Mouse (Mus musculus): ENCODE data around the gene Lrig1. TPM values are rescaled to one million over a fixed set of nuclear protein-coding genes. Genes with fewer than 3 reads are reported as not detected.
A peak's percentile ranks its signal among the peaks of the same experiment; 100 is the strongest.

The Lrig1 gene
- polyA plus RNA-seq, 1 experiment from 2014 or later: 13.4 TPM

- DNase-seq (ENCODE audit: low spot score): no peak
- WGBS: 55% methylated on average over 10 of the region's 10 CpGs
- H3K4me1 ChIP-seq: peaks cover 97% of the 10 kb centered on the region
- no peaks in the 10 kb centered on the region for H3K36me3 ChIP-seq
- H3K4me3 ChIP-seq: peak overlapping the region; percentile 97; the same call in 1 of the 2 replicates
- no peaks in the 10 kb centered on the region for H3K9me3 ChIP-seq (replicated peaks)
- no peaks in the 10 kb centered on the region for H3K27me3 ChIP-seq (ENCODE audit: low read depth, poor library complexity, severe bottlenecking)
- no peak overlapping the region for H3K27ac ChIP-seq (replicated peaks)
Measured at GRCm38 (mm10) chr6:94696182-94697080, 3.5 kb downstream of the Lrig1 start.

GRCm38 (mm10) chr6:94695121-94695930 lies 4.6 kb downstream of the Lrig1 start:
- no peaks in the 10 kb centered on the region for H3K9me3 ChIP-seq (replicated peaks)
- peaks cover 98% of the 10 kb centered on the region for H3K4me1 ChIP-seq
- H3K4me3 ChIP-seq: peak overlapping the region; percentile 20; the same call in 1 of the 2 replicates
- 0 out of 2 replicates have a peak overlapping the region, but pooled peaks have one; percentile 42 for H3K27ac ChIP-seq (replicated peaks)
- no peak for DNase-seq (ENCODE audit: low spot score)
- H3K27me3 ChIP-seq (ENCODE audit: low read depth, poor library complexity, severe bottlenecking): no peaks in the 10 kb centered on the region
- WGBS: 52% methylated on average over 9 of the region's 9 CpGs
- no peaks in the 10 kb centered on the region for H3K36me3 ChIP-seq

GRCm38 (mm10) chr6:94694481-94694880 lies 5.5 kb downstream of the Lrig1 start:
- no peaks in the 10 kb centered on the region for H3K27me3 ChIP-seq (ENCODE audit: low read depth, poor library complexity, severe bottlenecking)
- H3K9me3 ChIP-seq (replicated peaks): no peaks in the 10 kb centered on the region
- DNase-seq (ENCODE audit: low spot score): no peak
- H3K4me3 ChIP-seq: no peak overlapping the region
- H3K4me1 ChIP-seq: peaks cover 100% of the 10 kb centered on the region
- no peaks in the 10 kb centered on the region for H3K36me3 ChIP-seq
- no peak overlapping the region for H3K27ac ChIP-seq (replicated peaks)
- WGBS: 13% methylated on average over 1 of the region's 1 CpGs

GRCm38 (mm10) chr6:94693091-94693490 lies 6.9 kb downstream of the Lrig1 start:
- 81% methylated on average over 9 of the region's 9 CpGs for WGBS
- H3K4me1 ChIP-seq: peaks cover 100% of the 10 kb centered on the region

GRCm38 (mm10) chr6:94692003-94692402 lies 8.0 kb downstream of the Lrig1 start:
- WGBS: 35% methylated on average over 2 of the region's 2 CpGs
- H3K4me1 ChIP-seq: peaks cover 95% of the 10 kb centered on the region

More at GRCm38 (mm10) chr6:94693091-94693490, 6.9 kb downstream of the Lrig1 start:
- H3K27ac ChIP-seq (replicated peaks): no peak overlapping the region
- H3K27me3 ChIP-seq (ENCODE audit: low read depth, poor library complexity, severe bottlenecking): no peaks in the 10 kb centered on the region
- no peaks in the 10 kb centered on the region for H3K36me3 ChIP-seq
- H3K9me3 ChIP-seq (replicated peaks): no peaks in the 10 kb centered on the region
- DNase-seq (ENCODE audit: low spot score): no peak
- H3K4me3 ChIP-seq: no peak overlapping the region

GRCm38 (mm10) chr6:94690247-94690646 lies 9.7 kb downstream of the Lrig1 start:
- H3K36me3 ChIP-seq: no peaks in the 10 kb centered on the region
- H3K27me3 ChIP-seq (ENCODE audit: low read depth, poor library complexity, severe bottlenecking): no peaks in the 10 kb centered on the region
- no peaks in the 10 kb centered on the region for H3K9me3 ChIP-seq (replicated peaks)
- no peak for DNase-seq (ENCODE audit: low spot score)
- H3K27ac ChIP-seq (replicated peaks): no peak overlapping the region
- H3K4me1 ChIP-seq: peaks cover 91% of the 10 kb centered on the region
- WGBS: 67% methylated on average over 7 of the region's 7 CpGs
- no peak overlapping the region for H3K4me3 ChIP-seq

More at GRCm38 (mm10) chr6:94692003-94692402, 8.0 kb downstream of the Lrig1 start:
- no peak overlapping the region for H3K4me3 ChIP-seq
- no peak overlapping the region for H3K27ac ChIP-seq (replicated peaks)
- no peaks in the 10 kb centered on the region for H3K27me3 ChIP-seq (ENCODE audit: low read depth, poor library complexity, severe bottlenecking)
- H3K9me3 ChIP-seq (replicated peaks): no peaks in the 10 kb centered on the region
- no peak for DNase-seq (ENCODE audit: low spot score)
- no peaks in the 10 kb centered on the region for H3K36me3 ChIP-seq

- H3K9me3 ChIP-seq (replicated peaks): no peaks in the 10 kb centered on the region
- DNase-seq (ENCODE audit: low spot score): no peak
- H3K36me3 ChIP-seq: no peaks in the 10 kb centered on the region
- 65% methylated on average over 4 of the region's 4 CpGs for WGBS
- H3K27ac ChIP-seq (replicated peaks): no peak overlapping the region
- H3K4me3 ChIP-seq: no peak overlapping the region
- peaks cover 90% of the 10 kb centered on the region for H3K4me1 ChIP-seq
- H3K27me3 ChIP-seq (ENCODE audit: low read depth, poor library complexity, severe bottlenecking): no peaks in the 10 kb centered on the region
Measured at GRCm38 (mm10) chr6:94688722-94689121, 11.2 kb downstream of the Lrig1 start.

GRCm38 (mm10) chr6:94686048-94686447 lies 13.9 kb downstream of the Lrig1 start:
- peaks cover 83% of the 10 kb centered on the region for H3K4me1 ChIP-seq
- no peak for DNase-seq (ENCODE audit: low spot score)
- H3K9me3 ChIP-seq (replicated peaks): no peaks in the 10 kb centered on the region
- no peak overlapping the region for H3K4me3 ChIP-seq
- H3K36me3 ChIP-seq: no peaks in the 10 kb centered on the region
- 79% methylated on average over 6 of the region's 6 CpGs for WGBS
- H3K27ac ChIP-seq (replicated peaks): no peak overlapping the region
- no peaks in the 10 kb centered on the region for H3K27me3 ChIP-seq (ENCODE audit: low read depth, poor library complexity, severe bottlenecking)

- no peaks in the 10 kb centered on the region for H3K9me3 ChIP-seq (replicated peaks)
- DNase-seq (ENCODE audit: low spot score): no peak
- no peak overlapping the region for H3K4me3 ChIP-seq
- no peaks in the 10 kb centered on the region for H3K36me3 ChIP-seq
- no peaks in the 10 kb centered on the region for H3K27me3 ChIP-seq (ENCODE audit: low read depth, poor library complexity, severe bottlenecking)
- 0 out of 2 replicates have a peak overlapping the region, but pooled peaks have one; percentile 13 for H3K27ac ChIP-seq (replicated peaks)
- H3K4me1 ChIP-seq: peaks cover 83% of the 10 kb centered on the region
- 88% methylated on average over 6 of the region's 6 CpGs for WGBS
Measured at GRCm38 (mm10) chr6:94685611-94686010, 14.3 kb downstream of the Lrig1 start.

- Histone ChIP-seq H3K4me3 (no peak overlapping the region), H3K27me3 (ENCODE audit: low read depth, poor library complexity, severe bottlenecking) (no peaks in the 10 kb centered on the region), H3K4me1 (peaks cover 78% of the 10 kb centered on the region), H3K36me3 (no peaks in the 10 kb centered on the region), H3K9me3 (replicated peaks) (no peaks in the 10 kb centered on the region), H3K27ac (replicated peaks) (no peak overlapping the region)
- DNase-seq (ENCODE audit: low spot score): no peak
- 63% methylated on average over 13 of the region's 13 CpGs for WGBS
Measured at GRCm38 (mm10) chr6:94684844-94685557, 15.0 kb downstream of the Lrig1 start.

GRCm38 (mm10) chr6:94683701-94684100 lies 16.3 kb downstream of the Lrig1 start:
- Histone ChIP-seq H3K4me1 (peaks cover 72% of the 10 kb centered on the region), H3K4me3 (no peak overlapping the region), H3K27me3 (ENCODE audit: low read depth, poor library complexity, severe bottlenecking) (no peaks in the 10 kb centered on the region), H3K27ac (replicated peaks) (no peak overlapping the region), H3K36me3 (no peaks in the 10 kb centered on the region), H3K9me3 (replicated peaks) (no peaks in the 10 kb centered on the region)
- 85% methylated on average over 3 of the region's 3 CpGs for WGBS
- no peak for DNase-seq (ENCODE audit: low spot score)

- Histone ChIP-seq H3K27me3 (ENCODE audit: low read depth, poor library complexity, severe bottlenecking) (no peaks in the 10 kb centered on the region), H3K4me3 (no peak overlapping the region), H3K4me1 (peaks cover 76% of the 10 kb centered on the region), H3K36me3 (no peaks in the 10 kb centered on the region), H3K27ac (replicated peaks) (0 out of 2 replicates have a peak overlapping the region, but pooled peaks have one; percentile 28), H3K9me3 (replicated peaks) (no peaks in the 10 kb centered on the region)
- 63% methylated on average over 6 of the region's 6 CpGs for WGBS
- DNase-seq (ENCODE audit: low spot score): no peak
Measured at GRCm38 (mm10) chr6:94682270-94682618, 17.7 kb downstream of the Lrig1 start.
